Mouse (Mus musculus) heart, embryonic 11.5 days (tissue): ENCODE data around the gene Gm14226. TPM values are rescaled to one million over a fixed set of nuclear protein-coding genes. Genes with fewer than 3 reads are reported as not detected.
"Not testable (repeated sequence)": the region's sequence is repeated elsewhere in the genome, so short reads cannot be mapped to it uniquely, and the experiment has no call there.

ENCODE experiments used
- ATAC-seq: fragments of 200-750 bp; cut with Nextera tagmentation; replicated peaks from 2 replicates; pipeline ENCODE4 v1.8.0; 2017; ENCODE audit warnings: moderate library complexity; ENCODE audit not compliant: insufficient number of reproducible peaks, low FRiP score, low TSS enrichment
- H3K27ac ChIP-seq: fragments of 300-500 bp; sonication (generic); 2 replicates; pipeline ENCODE4 v1.5.1; 2014; ENCODE audit warnings: mild to moderate bottlenecking, low read depth, low read length
- H3K27me3 ChIP-seq: fragments of 300-500 bp; sonication (generic); 2 replicates; pipeline ENCODE4 v1.6.1; 2014; ENCODE audit warnings: mild to moderate bottlenecking, low read length, mixed read lengths; ENCODE audit not compliant: control insufficient read depth, insufficient read depth
- H3K36me3 ChIP-seq: fragments of 300-500 bp; sonication (generic); 2 replicates; pipeline ENCODE4 v1.6.1; 2014; ENCODE audit warnings: mild to moderate bottlenecking, low read length, moderate library complexity, mixed read lengths; ENCODE audit not compliant: control insufficient read depth, insufficient read depth
- H3K4me1 ChIP-seq: fragments of 300-500 bp; sonication (generic); 2 replicates; pipeline ENCODE4 v1.6.1; 2014; ENCODE audit warnings: low read length; ENCODE audit not compliant: control insufficient read depth, insufficient read depth
- H3K4me2 ChIP-seq: fragments of 300-500 bp; sonication (generic); 2 replicates; pipeline ENCODE4 v1.6.1; 2014; ENCODE audit warnings: mild to moderate bottlenecking, moderate library complexity
- H3K4me3 ChIP-seq: fragments of 300-500 bp; sonication (generic); 2 replicates; pipeline ENCODE4 v1.5.1; 2014; ENCODE audit warnings: low read depth, low read length
- H3K9ac ChIP-seq: fragments of 300-500 bp; sonication (generic); 2 replicates; pipeline ENCODE4 v1.6.1; 2014; ENCODE audit warnings: mild to moderate bottlenecking, low read depth, low read length, moderate library complexity
- H3K9me3 ChIP-seq: fragments of 300-500 bp; sonication (generic); replicated peaks from 2 replicates; pipeline ENCODE4 v1.6.1; 2016; ENCODE audit warnings: low read length; ENCODE audit not compliant: control insufficient read depth
- WGBS: fragments of 180-500 bp; shearing (Covaris S2); extraction: QIAGEN DNeasy Blood & Tissue Kit; methylation state at CpG from one replicate; pipeline ENCODE4 v1.1.7; 2014; ENCODE audit not compliant: insufficient replicate concordance; 5-methylcytosine and 5-hydroxymethylcytosine counted together
- polyA plus RNA-seq: library from polyadenylated mRNA; unstranded; fragments of >200 nt; fragmentation: Nextera tagmentation; extraction: Ambion mirVana; gene quantifications from 2 replicates; pipeline ENCODE4 v1.2.1, GENCODE M21; 2014

Gene Gm14226
- 2.1 and 2.2 TPM in 2 replicates for polyA plus RNA-seq

- H3K4me2 ChIP-seq: peak within 1 kb of the TSS; percentile 71
- H3K36me3 ChIP-seq, ATAC-seq, H3K27me3 ChIP-seq, H3K4me1 ChIP-seq, H3K9me3 ChIP-seq: not testable (repeated sequence)
- peak within 1 kb of the TSS; percentile 54 for H3K4me3 ChIP-seq
- H3K9ac ChIP-seq: peak within 1 kb of the TSS; percentile 68
- WGBS: 2% methylated on average over 24 of the region's 26 CpGs
- H3K27ac ChIP-seq: peak within 1 kb of the TSS; percentile 2
Observed at GRCm38 (mm10) chr2:155018251-155018755, at the start of gene Gm14226. TSS of gene Gm14226 (plus strand) at chr2:155018266.

- not testable (repeated sequence) for H3K36me3 ChIP-seq, H3K27ac ChIP-seq, H3K9ac ChIP-seq, H3K4me3 ChIP-seq, H3K27me3 ChIP-seq, H3K9me3 ChIP-seq, ATAC-seq, H3K4me2 ChIP-seq, H3K4me1 ChIP-seq
- WGBS: 50% methylated on average over 14 of the region's 14 CpGs
Observed at GRCm38 (mm10) chr2:154969740-154970397, 48.2 kb upstream of the Gm14226 start.

- ATAC-seq: no peak
- H3K4me3 ChIP-seq: no peak overlapping the region
- H3K27me3 ChIP-seq: no peaks in the 10 kb centered on the region
- H3K9me3 ChIP-seq: no peaks in the 10 kb centered on the region
- no peak overlapping the region for H3K9ac ChIP-seq
- peaks cover 7% of the 10 kb centered on the region for H3K4me1 ChIP-seq
- no peak overlapping the region for H3K4me2 ChIP-seq
- no peaks in the 10 kb centered on the region for H3K36me3 ChIP-seq
- 43% methylated on average over 18 of the region's 18 CpGs for WGBS
- no peak overlapping the region for H3K27ac ChIP-seq
Observed at GRCm38 (mm10) chr2:154971919-154972692, 46.0 kb upstream of the Gm14226 start.

DNA sequence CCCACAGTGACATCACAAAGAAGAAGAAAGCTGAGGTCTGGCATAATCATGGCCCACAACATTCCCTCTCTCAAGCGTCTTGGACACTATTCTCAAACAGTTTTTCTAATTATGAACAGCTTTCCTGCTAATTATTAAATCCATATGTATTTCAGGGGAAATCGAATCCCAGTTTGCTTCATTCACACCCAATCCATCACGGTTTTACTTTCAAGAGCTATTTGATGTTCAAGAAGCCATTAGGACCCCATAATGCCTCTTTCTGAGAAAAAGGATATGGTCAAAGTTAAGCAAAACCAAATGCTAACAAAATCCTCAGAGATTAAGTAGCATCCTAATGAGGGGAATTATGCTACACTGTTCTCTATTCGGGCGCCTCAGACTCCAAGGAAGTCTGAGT, 45.1 kb upstream of the Gm14226 start:
- ATAC-seq: no peak
- 73% methylated on average over 5 of the region's 5 CpGs for WGBS

DNA sequence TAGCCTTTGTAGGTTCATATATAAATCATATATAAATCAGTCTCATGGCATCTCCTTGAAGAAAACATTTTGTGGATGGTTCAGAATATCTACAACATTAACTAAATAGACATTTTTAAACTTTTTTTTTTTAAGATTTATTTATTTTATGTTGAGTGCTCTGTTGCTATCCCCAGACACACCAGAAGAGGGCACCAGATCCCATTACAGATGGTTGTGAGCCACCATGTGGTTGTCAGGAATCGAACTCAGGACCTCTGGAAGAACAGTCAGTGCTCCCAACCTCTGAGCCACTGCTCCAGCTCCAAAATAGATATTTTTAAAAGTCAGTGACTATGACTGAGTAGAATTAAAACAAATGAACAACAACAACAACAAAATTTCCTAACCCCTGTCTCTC, 31.5 kb upstream of the Gm14226 start:
- Histone ChIP-seq H3K9me3 (no peaks in the 10 kb centered on the region), H3K4me2 (no peak overlapping the region), H3K9ac (no peak overlapping the region), H3K36me3 (no peaks in the 10 kb centered on the region), H3K4me1 (no peaks in the 10 kb centered on the region), H3K4me3 (no peak overlapping the region), H3K27ac (no peak overlapping the region), H3K27me3 (no peaks in the 10 kb centered on the region)
- ATAC-seq: no peak
- WGBS: 64% methylated on average over 1 of the region's 1 CpGs

More for the DNA sequence above, 45.1 kb upstream of the Gm14226 start:
- no peaks in the 10 kb centered on the region for H3K9me3 ChIP-seq
- H3K4me1 ChIP-seq: peaks cover 7% of the 10 kb centered on the region
- H3K4me2 ChIP-seq: no peak overlapping the region
- H3K9ac ChIP-seq: no peak overlapping the region
- no peaks in the 10 kb centered on the region for H3K36me3 ChIP-seq
- H3K4me3 ChIP-seq: no peak overlapping the region
- no peak overlapping the region for H3K27ac ChIP-seq
- H3K27me3 ChIP-seq: no peaks in the 10 kb centered on the region

DNA sequence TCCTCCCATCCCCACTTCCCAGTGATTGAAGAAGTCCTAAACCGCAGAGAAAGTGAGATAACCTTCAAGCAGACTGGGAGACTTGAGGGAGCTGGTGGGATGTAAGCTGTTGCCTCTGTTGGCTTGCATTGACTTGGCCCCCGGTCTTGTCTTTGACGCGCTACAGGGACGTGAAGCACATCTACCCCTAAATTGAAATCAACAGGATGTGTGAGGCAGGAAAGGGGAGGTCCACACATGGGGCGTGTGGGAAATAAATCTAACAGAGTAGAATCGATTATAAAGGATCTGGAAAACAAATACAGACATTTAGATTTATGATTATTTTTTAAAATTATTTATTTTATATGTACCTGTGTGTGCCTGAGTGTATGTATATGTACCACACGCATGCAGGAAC, 26.7 kb upstream of the Gm14226 start:
- no peaks in the 10 kb centered on the region for H3K27me3 ChIP-seq
- no peaks in the 10 kb centered on the region for H3K9me3 ChIP-seq
- no peak overlapping the region for H3K4me3 ChIP-seq
- H3K4me2 ChIP-seq: no peak overlapping the region
- 69% methylated on average over 8 of the region's 8 CpGs for WGBS
- ATAC-seq: no peak
- no peak overlapping the region for H3K27ac ChIP-seq
- no peaks in the 10 kb centered on the region for H3K4me1 ChIP-seq
- H3K36me3 ChIP-seq: no peaks in the 10 kb centered on the region
- H3K9ac ChIP-seq: no peak overlapping the region

GRCm38 (mm10) chr2:154992083-154992482, 26.0 kb upstream of the Gm14226 start:
- 77% methylated on average over 5 of the region's 5 CpGs for WGBS

DNA sequence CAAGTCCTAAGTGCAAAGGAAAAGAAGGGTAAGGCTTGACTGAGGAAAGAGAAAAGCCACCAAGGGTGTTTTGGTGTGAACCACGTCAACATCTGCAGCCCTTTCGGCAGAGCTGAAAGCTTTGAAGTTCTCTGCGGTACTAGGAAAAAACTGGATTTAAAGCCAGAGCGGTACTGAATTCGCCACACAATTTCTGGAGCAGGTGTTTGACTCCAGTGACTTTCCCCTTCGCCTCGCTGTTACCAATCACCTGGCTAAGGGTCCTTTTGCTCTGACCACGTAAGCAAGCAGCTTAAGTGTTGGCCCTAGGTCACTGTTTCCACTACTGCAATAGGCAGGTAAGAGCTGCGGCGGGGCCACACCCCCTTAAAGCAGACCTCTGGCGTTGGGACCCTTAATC, 12.6 kb upstream of the Gm14226 start:
- H3K9me3 ChIP-seq: no peaks in the 10 kb centered on the region
- H3K9ac ChIP-seq: no peak overlapping the region
- no peaks in the 10 kb centered on the region for H3K27me3 ChIP-seq
- 92% methylated on average over 11 of the region's 11 CpGs for WGBS
- H3K4me1 ChIP-seq: no peaks in the 10 kb centered on the region
- no peak overlapping the region for H3K4me2 ChIP-seq
- H3K36me3 ChIP-seq: no peaks in the 10 kb centered on the region
- no peak overlapping the region for H3K4me3 ChIP-seq
- ATAC-seq: no peak
- H3K27ac ChIP-seq: no peak overlapping the region

More at GRCm38 (mm10) chr2:154992083-154992482, 26.0 kb upstream of the Gm14226 start:
- no peak overlapping the region for H3K27ac ChIP-seq
- no peak overlapping the region for H3K4me2 ChIP-seq
- H3K9ac ChIP-seq: no peak overlapping the region
- no peaks in the 10 kb centered on the region for H3K27me3 ChIP-seq
- ATAC-seq: no peak
- no peaks in the 10 kb centered on the region for H3K36me3 ChIP-seq
- H3K4me1 ChIP-seq: no peaks in the 10 kb centered on the region
- no peaks in the 10 kb centered on the region for H3K9me3 ChIP-seq
- H3K4me3 ChIP-seq: no peak overlapping the region
